Mouse (Mus musculus) lung, adult 2 months (tissue): ENCODE data around the gene Dmap1.

Experiments
- CTCF ChIP-seq: fragments of 200-500 bp; IDR thresholded peaks from 2 replicates; pipeline ENCODE4 v1.5.1; 2011; ENCODE audit warnings: mild to moderate bottlenecking, low read length, control low read depth; ENCODE audit not compliant: insufficient read depth
- POLR2A ChIP-seq: fragments of 200-500 bp; IDR thresholded peaks from 2 replicates; pipeline ENCODE4 v1.6.1; 2011; ENCODE audit warnings: low read depth, mild to moderate bottlenecking, control low read depth, low read length, borderline replicate concordance; ENCODE audit errors: extremely low read depth

- no peak for TF ChIP-seq POLR2A
- no peak for TF ChIP-seq CTCF
Observed at GRCm38 (mm10) chr4:117666054-117666453, 16.0 kb downstream of the Dmap1 start.
